Mouse (Mus musculus) heart, embryonic 15.5 days (tissue): ENCODE data around the gene Srl. TPM values are rescaled to one million over a fixed set of nuclear protein-coding genes. Genes with fewer than 3 reads are reported as not detected.

Experiments used
- ATAC-seq: fragments of 200-750 bp; cut with Nextera tagmentation; replicated peaks from 2 replicates; pipeline ENCODE4 v1.8.0; 2017; ENCODE audit warnings: low read depth, moderate TSS enrichment; ENCODE audit not compliant: insufficient number of reproducible peaks, insufficient read depth, low FRiP score
- H3K27ac ChIP-seq: fragments of 300-500 bp; sonication (generic); 2 replicates; pipeline ENCODE4 v1.5.1; 2015; ENCODE audit warnings: mild to moderate bottlenecking, inconsistent platforms
- H3K27me3 ChIP-seq: fragments of 300-500 bp; sonication (generic); 2 replicates; pipeline ENCODE4 v1.6.1; 2015; ENCODE audit warnings: inconsistent platforms
- H3K36me3 ChIP-seq: fragments of 300-500 bp; sonication (generic); 2 replicates; pipeline ENCODE4 v1.6.1; 2015; ENCODE audit warnings: mild to moderate bottlenecking, inconsistent platforms
- H3K4me1 ChIP-seq: fragments of 300-500 bp; sonication (generic); replicated peaks from 2 replicates; pipeline ENCODE4 v1.6.1; 2015; ENCODE audit warnings: inconsistent platforms
- H3K4me2 ChIP-seq: fragments of 300-500 bp; sonication (generic); 2 replicates; pipeline ENCODE4 v1.6.1; 2015; ENCODE audit warnings: inconsistent platforms, mild to moderate bottlenecking, moderate library complexity
- H3K4me3 ChIP-seq: fragments of 300-500 bp; sonication (generic); 2 replicates; pipeline ENCODE4 v1.5.1; 2015; ENCODE audit warnings: mild to moderate bottlenecking, inconsistent platforms
- H3K9ac ChIP-seq: fragments of 300-500 bp; sonication (generic); 2 replicates; pipeline ENCODE4 v1.6.1; 2015; ENCODE audit warnings: mild to moderate bottlenecking, inconsistent platforms
- H3K9me3 ChIP-seq: fragments of 300-500 bp; sonication (generic); replicated peaks from 2 replicates; pipeline ENCODE4 v1.6.1; 2016; ENCODE audit warnings: inconsistent platforms
- WGBS: fragments of 180-500 bp; shearing (Covaris S2); methylation state at CpG from one replicate; pipeline ENCODE4 v1.1.7; 2015; ENCODE audit warnings: mixed read lengths; 5-methylcytosine and 5-hydroxymethylcytosine counted together
- polyA plus RNA-seq: library from polyadenylated mRNA; unstranded; fragments of >200 nt; fragmentation: Nextera tagmentation; extraction: Ambion mirVana; gene quantifications from 2 replicates; pipeline ENCODE4 v1.2.1, GENCODE M21; 2015

The Srl gene
- polyA plus RNA-seq, 1 experiment from 2014 or later, result 253 TPM

DNA sequence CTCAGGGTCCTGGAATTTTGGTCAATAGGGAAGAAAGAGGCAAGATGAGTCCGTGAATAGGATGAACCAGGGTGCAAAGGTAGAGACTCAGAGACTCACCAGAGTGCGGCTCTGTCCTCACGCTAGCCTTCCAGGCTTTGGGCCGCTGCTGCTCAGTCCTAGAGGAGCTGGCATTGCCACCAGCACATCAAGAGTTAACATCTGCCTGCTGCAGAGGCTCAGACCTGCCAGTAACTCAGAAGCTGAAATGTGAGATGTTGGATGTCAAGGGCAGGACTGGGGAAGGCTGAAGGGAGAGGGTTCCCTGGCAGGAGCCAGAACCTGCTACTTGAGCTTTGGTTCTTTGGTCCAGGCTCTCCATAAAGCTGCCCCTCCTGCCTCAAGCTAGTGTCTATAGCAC, 29.1 kb upstream of the Srl start:
- H3K9me3 ChIP-seq, result no peaks in the 10 kb centered on the region
- H3K27me3 ChIP-seq, result no peaks in the 10 kb centered on the region
- no peak overlapping the region for H3K4me3 ChIP-seq
- H3K4me1 ChIP-seq, result peaks cover 9% of the 10 kb centered on the region; the same call in 1 of the 2 replicates
- no peak for ATAC-seq
- H3K27ac ChIP-seq, result no peak overlapping the region
- no peak overlapping the region for H3K9ac ChIP-seq
- H3K36me3 ChIP-seq, result no peaks in the 10 kb centered on the region
- H3K4me2 ChIP-seq, result no peak overlapping the region
- WGBS, result 52% methylated on average over 4 of the region's 4 CpGs

DNA sequence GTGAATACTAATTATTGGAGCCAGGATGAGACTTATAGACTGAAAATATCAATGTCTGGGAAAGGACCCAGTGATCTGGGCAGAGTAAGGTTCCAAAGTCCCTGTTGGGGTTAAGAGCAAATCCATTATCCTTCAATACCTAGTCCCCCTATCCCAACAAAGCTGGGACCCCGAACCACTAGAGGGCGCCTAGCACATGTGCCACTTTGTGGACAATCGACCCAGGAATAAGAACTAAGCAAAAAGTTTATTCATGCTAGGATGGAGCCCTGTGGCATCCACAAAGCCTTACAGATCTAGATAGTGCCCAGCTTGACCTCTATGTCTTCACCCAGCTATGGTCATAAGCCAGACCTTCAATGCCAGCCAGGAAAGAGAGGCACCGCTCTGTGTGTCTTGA, 26.3 kb upstream of the Srl start:
- Histone ChIP-seq H3K36me3 (no peaks in the 10 kb centered on the region), H3K27me3 (no peaks in the 10 kb centered on the region), H3K4me3 (no peak overlapping the region), H3K9me3 (no peaks in the 10 kb centered on the region), H3K9ac (no peak overlapping the region), H3K27ac (no peak overlapping the region), H3K4me2 (no peak overlapping the region), H3K4me1 (peaks cover 9% of the 10 kb centered on the region; the same call in 1 of the 2 replicates)
- 18% methylated on average over 4 of the region's 4 CpGs for WGBS
- no peak for ATAC-seq

DNA sequence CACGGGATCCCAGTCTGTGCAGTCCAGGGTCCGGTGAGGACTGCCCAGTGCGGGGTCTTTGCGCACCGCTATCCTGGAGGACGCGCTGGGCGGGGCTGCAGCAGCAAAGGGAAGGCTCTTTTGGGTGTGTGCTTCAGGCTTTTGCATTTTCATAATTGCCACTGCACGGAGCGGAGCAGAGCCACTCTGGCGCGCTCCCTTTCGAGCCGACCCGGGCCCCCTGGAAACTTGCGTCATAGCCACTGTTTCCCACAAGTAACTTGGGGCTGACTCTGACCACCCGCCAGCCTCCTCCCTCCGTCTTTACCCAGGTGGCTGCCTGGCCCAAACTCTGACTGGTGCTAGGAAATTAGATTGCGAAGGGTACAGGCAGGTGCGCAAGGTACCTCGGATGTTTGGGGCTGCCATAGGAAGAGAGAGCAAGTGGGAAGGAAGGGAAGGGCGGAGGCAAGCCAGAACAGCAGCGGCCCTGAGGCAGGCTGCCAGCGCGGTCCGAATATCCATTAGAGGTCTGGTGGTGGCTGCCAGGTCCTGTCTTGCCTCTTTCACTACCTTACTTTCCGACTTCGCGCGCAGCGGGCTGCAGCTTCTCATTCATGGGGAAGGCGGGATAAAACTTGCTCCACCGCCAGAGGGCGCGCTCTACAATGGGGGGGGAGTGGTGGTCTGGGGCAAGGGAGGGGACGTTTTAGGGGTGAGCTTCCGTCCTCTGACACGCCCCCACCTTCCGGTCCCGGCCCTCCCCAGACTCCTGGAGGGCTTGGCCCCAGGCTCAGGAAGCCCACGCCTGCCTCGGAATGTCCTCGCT, 18.7 kb upstream of the Srl start:
- Histone ChIP-seq H3K36me3 (no peaks in the 10 kb centered on the region), H3K27ac (peak overlapping the region; percentile 91), H3K9ac (peak overlapping the region; percentile 75), H3K9me3 (no peaks in the 10 kb centered on the region), H3K4me3 (peak overlapping the region; percentile 84), H3K27me3 (no peaks in the 10 kb centered on the region), H3K4me2 (peak overlapping the region; percentile 96), H3K4me1 (peaks cover 23% of the 10 kb centered on the region)
- peak; percentile 41 for ATAC-seq
- WGBS, result 1% methylated on average over 42 of the region's 43 CpGs

DNA sequence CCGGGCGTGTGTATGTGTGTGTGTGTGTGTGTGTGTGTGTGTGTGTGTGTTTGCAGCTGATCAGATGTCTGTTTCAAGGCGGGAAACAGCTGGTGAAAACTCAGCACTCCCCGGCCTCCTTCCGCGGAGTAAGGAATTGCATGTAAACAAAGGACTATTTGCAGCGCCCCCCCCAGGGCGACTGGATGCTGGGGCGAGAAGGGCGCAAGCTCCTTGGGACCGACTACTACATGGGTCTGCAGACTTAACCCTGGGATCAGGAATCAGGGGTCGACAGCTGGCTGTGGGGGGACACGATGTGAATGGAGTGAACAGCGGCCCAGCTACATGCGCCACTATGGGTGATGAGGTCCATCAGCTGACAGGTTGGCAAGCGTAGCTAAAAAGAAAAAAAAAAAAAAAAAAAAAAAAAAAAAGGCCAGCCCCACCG, 18.1 kb upstream of the Srl start, which contains the start of gene Tfap4:
Tfap4 (minus strand) TSS at position 140 of the 430 bp plus-strand sequence.
- Histone ChIP-seq H3K9me3 (no peaks in the 10 kb centered on the region), H3K36me3 (no peaks in the 10 kb centered on the region), H3K4me2 (peak within 1 kb of the TSS; percentile 96), H3K9ac (peak within 1 kb of the TSS; percentile 75), H3K4me1 (peaks cover 23% of the 10 kb centered on the region), H3K27ac (peak within 1 kb of the TSS; percentile 91), H3K27me3 (no peaks in the 10 kb centered on the region), H3K4me3 (peak within 1 kb of the TSS; percentile 84)
- peak; percentile 5 for ATAC-seq
- 0% methylated on average over 15 of the region's 17 CpGs for WGBS

- Histone ChIP-seq H3K4me3 (peak overlapping the region; percentile 84), H3K4me1 (peaks cover 23% of the 10 kb centered on the region), H3K36me3 (no peaks in the 10 kb centered on the region), H3K27me3 (no peaks in the 10 kb centered on the region), H3K4me2 (peak overlapping the region; percentile 96), H3K27ac (peak overlapping the region; percentile 91), H3K9me3 (no peaks in the 10 kb centered on the region), H3K9ac (peak overlapping the region; percentile 75)
- peak; percentile 25 for ATAC-seq
- 0% methylated on average over 43 of the region's 43 CpGs for WGBS
These were observed 17.5 kb upstream of the Srl start for GRCm38 (mm10) chr16:4558980-4559631.

DNA sequence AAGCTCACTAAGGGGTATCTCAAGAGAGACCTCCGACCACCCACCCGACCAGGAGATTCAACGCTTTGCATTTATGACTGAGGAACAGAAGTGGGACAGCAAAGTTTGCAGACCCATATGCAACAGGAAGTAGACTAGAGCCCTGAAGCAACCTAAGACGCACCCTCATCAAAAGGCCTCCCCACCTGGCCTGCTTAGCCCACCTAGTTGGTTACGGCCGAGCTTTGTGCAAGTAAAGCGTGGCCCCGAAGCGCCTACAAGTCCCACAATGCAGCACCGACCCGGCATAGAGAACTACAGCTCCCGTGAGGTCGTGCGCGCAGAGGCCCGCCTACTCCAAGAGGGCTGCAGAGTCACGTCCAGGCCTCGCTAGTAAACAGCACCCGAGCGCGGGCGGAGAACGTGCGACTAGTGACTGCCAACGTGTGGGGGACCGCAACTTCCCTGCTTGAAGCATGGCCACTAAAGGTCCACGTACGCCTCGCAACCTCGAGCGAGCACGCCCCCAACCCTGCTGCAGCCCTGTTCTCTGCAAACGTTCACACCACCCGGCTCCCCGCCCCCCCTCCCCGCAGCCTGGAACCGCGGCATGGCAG, 16.9 kb upstream of the Srl start:
- Histone ChIP-seq H3K4me2 (peak overlapping the region; percentile 96), H3K36me3 (no peaks in the 10 kb centered on the region), H3K9me3 (no peaks in the 10 kb centered on the region), H3K27me3 (no peaks in the 10 kb centered on the region), H3K4me1 (peaks cover 28% of the 10 kb centered on the region), H3K27ac (peak overlapping the region; percentile 91), H3K4me3 (peak overlapping the region; percentile 84), H3K9ac (peak overlapping the region; percentile 75)
- under 1% methylated on average over 38 of the region's 38 CpGs for WGBS
- peak; percentile 84 for ATAC-seq

GRCm38 (mm10) chr16:4557949-4558348, 16.3 kb upstream of the Srl start:
- ATAC-seq, result peak; percentile 41
- H3K4me2 ChIP-seq, result peak overlapping the region; percentile 96
- under 1% methylated on average over 19 of the region's 19 CpGs for WGBS

DNA sequence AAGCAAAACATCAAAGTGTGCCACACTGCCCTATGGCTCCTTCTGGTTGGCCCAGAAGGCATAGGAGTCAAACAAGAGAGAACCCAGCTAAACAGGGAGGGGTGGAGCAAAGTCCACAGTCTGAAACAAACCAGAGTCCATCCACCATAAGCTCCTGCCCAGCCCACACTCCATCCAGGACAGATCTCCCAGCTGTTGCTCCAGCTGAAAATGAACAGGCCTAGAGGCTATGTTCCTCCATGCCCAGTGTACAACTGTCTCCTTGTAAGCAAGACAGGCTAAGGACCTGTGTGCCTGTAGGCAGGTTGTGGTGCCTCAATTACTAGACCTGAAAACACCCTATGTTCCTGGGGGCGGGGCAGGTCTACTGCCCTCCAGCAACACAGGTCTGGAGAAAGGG, 15.5 kb upstream of the Srl start:
- no peaks in the 10 kb centered on the region for H3K27me3 ChIP-seq
- H3K4me2 ChIP-seq, result peak overlapping the region; percentile 96
- no peak overlapping the region; the same call in 1 of the 2 replicates for H3K9ac ChIP-seq
- no peak for ATAC-seq
- peaks cover 42% of the 10 kb centered on the region for H3K4me1 ChIP-seq
- peak overlapping the region; percentile 84; the same call in 1 of the 2 replicates for H3K4me3 ChIP-seq
- peak overlapping the region; percentile 91; the same call in 1 of the 2 replicates for H3K27ac ChIP-seq
- no peaks in the 10 kb centered on the region for H3K36me3 ChIP-seq
- 76% methylated on average over 1 of the region's 1 CpGs for WGBS
- H3K9me3 ChIP-seq, result no peaks in the 10 kb centered on the region

More at GRCm38 (mm10) chr16:4557949-4558348, 16.3 kb upstream of the Srl start:
- Histone ChIP-seq H3K9ac (peak overlapping the region; percentile 75), H3K36me3 (no peaks in the 10 kb centered on the region), H3K4me1 (peaks cover 33% of the 10 kb centered on the region), H3K4me3 (peak overlapping the region; percentile 84), H3K27me3 (no peaks in the 10 kb centered on the region), H3K9me3 (no peaks in the 10 kb centered on the region), H3K27ac (peak overlapping the region; percentile 91)

GRCm38 (mm10) chr16:4555555-4555954, 13.9 kb upstream of the Srl start:
- H3K9ac ChIP-seq, result no peak overlapping the region
- 94% methylated on average over 1 of the region's 1 CpGs for WGBS
- H3K27me3 ChIP-seq, result no peaks in the 10 kb centered on the region
- H3K4me3 ChIP-seq, result no peak overlapping the region
- H3K36me3 ChIP-seq, result no peaks in the 10 kb centered on the region; the same call in 1 of the 2 replicates
- H3K4me1 ChIP-seq, result peaks cover 47% of the 10 kb centered on the region
- no peak for ATAC-seq
- H3K27ac ChIP-seq, result no peak overlapping the region
- H3K4me2 ChIP-seq, result no peak overlapping the region
- H3K9me3 ChIP-seq, result no peaks in the 10 kb centered on the region

- peaks cover 5% of the 10 kb centered on the region for H3K36me3 ChIP-seq
- whole genome bisulfite sequencing, result 27% methylated on average over 6 of the region's 6 CpGs
- H3K27me3 ChIP-seq, result no peaks in the 10 kb centered on the region
- peaks cover 45% of the 10 kb centered on the region for H3K4me1 ChIP-seq
- no peak overlapping the region for H3K4me3 ChIP-seq
- H3K27ac ChIP-seq, result peak overlapping the region; percentile 10; the same call in 1 of the 2 replicates
- 0 out of 2 replicates have a peak, but pooled peaks have one; percentile 40 for ATAC-seq
- no peak overlapping the region; the same call in 1 of the 2 replicates for H3K4me2 ChIP-seq
- H3K9me3 ChIP-seq, result no peaks in the 10 kb centered on the region
- H3K9ac ChIP-seq, result peak overlapping the region; percentile 11; the same call in 1 of the 2 replicates
These were observed 11.4 kb upstream of the Srl start for GRCm38 (mm10) chr16:4552829-4553550.
